Mouse (Mus musculus) ovary, postnatal 14 days (tissue): ENCODE results near the gene Gm3755.
"Not testable (repeated sequence)": the region's sequence is repeated elsewhere in the genome, so short reads cannot be mapped to it uniquely, and the experiment has no call there.

Experiments
- DNase-seq: peaks from one replicate; pipeline ENCODE4 v3.0.0; 2022; ENCODE audit warnings: low spot score

Gene Gm3755

GRCm38 (mm10) chr14:7450817-7451216 lies at the start of gene Gm3755:
Gm3755 (minus strand) TSS chr14:7450917.
- not testable (repeated sequence) for DNase-seq

- DNase-seq = not testable (repeated sequence)
Measured at GRCm38 (mm10) chr14:7488731-7489130, 38.0 kb upstream of the Gm3755 start.

- DNase-seq = not testable (repeated sequence)
Measured at GRCm38 (mm10) chr14:7483662-7484061, 32.9 kb upstream of the Gm3755 start, which contains the start of gene Gm3752. Gm3752 (minus strand) TSS chr14:7483762.

GRCm38 (mm10) chr14:7422496-7422895 lies 28.2 kb downstream of the Gm3755 start:
- DNase-seq = not testable (repeated sequence)
